Mouse (Mus musculus) bone marrow macrophage, adult 2 months (primary cell): ENCODE measurements around the gene Olfr1396.

Experiments
- CTCF ChIP-seq: IDR thresholded peaks from 2 replicates; pipeline ENCODE4 v1.5.1; 2012; ENCODE audit warnings: low read depth, mild to moderate bottlenecking, low read length, moderate library complexity
- POLR2A ChIP-seq: IDR thresholded peaks from 2 replicates; pipeline ENCODE4 v1.6.1; 2012; ENCODE audit warnings: mild to moderate bottlenecking, low read depth, low read length, borderline replicate concordance

GRCm38 (mm10) chr11:49100409-49100808 is 14.3 kb downstream of the Olfr1396 start:
- TF ChIP-seq CTCF (no peak), POLR2A (no peak)
